Mouse (Mus musculus): ENCODE measurements around the gene Gm428. TPM values are rescaled to one million over a fixed set of nuclear protein-coding genes. Genes with fewer than 3 reads are reported as not detected.
"Not testable (repeated sequence)": the region's sequence is repeated elsewhere in the genome, so short reads cannot be mapped to it uniquely, and the experiment has no call there.

Gm428 gene
- polyA plus RNA-seq (2012; ENCODE audit: insufficient read depth, insufficient read length, missing spikeins) = not detected in 2 replicates

DNA sequence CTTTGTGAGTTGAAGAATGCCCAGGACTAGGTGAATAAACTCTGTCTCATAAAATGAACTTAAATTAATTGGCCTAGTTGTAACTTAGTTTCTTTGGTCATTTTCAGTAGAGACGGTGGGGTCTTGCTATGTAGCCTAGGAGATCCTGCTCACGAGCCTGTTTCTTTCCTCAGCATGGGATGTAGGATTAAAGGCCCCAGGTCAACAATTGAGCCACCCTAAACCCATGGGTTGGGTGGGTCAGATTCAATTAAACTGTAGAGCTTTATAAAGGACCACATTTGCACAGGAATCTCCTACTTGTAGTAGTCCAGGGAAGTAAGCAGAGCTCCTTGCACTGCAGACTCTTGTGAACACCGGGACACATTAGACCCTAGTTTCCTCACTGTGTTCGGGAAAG, at the start of gene Gm428:
Gene Gm428 (plus strand): TSS at position 301 of the 400 bp plus-strand sequence.
- H3K4me3 ChIP-seq (ENCODE audit: insufficient read depth, low read length); H3K4me1 ChIP-seq (ENCODE audit: control insufficient read depth, insufficient read depth, low read length); H3K27ac ChIP-seq (ENCODE audit: insufficient read depth, low read depth, low read length): not testable (repeated sequence)

DNA sequence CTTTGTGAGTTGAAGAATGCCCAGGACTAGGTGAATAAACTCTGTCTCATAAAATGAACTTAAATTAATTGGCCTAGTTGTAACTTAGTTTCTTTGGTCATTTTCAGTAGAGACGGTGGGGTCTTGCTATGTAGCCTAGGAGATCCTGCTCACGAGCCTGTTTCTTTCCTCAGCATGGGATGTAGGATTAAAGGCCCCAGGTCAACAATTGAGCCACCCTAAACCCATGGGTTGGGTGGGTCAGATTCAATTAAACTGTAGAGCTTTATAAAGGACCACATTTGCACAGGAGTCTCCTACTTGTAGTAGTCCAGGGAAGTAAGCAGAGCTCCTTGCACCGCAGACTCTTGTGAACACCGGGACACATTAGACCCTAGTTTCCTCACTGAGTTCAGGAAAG, 45.5 kb upstream of the Gm428 start, which contains the start of gene Gm11236:
Gene Gm11236 (plus strand): TSS at position 301 of the 400 bp plus-strand sequence.
- H3K27ac ChIP-seq (ENCODE audit: insufficient read depth, low read depth, low read length); H3K4me3 ChIP-seq (ENCODE audit: insufficient read depth, low read length); H3K4me1 ChIP-seq (ENCODE audit: control insufficient read depth, insufficient read depth, low read length): not testable (repeated sequence)

DNA sequence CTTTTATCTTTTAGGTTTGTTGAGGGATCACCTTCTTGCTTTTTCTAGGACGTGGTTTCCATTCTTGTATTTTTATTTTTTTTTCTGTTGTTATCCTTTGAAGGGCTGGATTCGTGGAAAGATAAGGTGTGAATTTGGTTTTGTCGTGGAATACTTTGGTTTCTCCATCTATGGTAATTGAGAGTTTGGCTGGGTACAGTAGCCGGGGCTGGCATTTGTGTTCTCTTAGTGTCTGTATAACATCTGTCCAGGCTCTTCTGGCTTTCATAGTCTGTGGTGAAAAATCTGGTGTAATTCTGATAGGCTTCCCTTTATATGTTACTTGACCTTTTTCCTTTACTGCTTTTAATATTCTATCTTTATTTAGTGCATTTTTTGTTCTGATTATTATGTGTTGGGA, 21.5 kb upstream of the Gm428 start:
- H3K27ac ChIP-seq (ENCODE audit: insufficient read depth, low read depth, low read length); H3K4me1 ChIP-seq (ENCODE audit: control insufficient read depth, insufficient read depth, low read length); H3K4me3 ChIP-seq (ENCODE audit: insufficient read depth, low read length): not testable (repeated sequence)

- H3K4me3 ChIP-seq (ENCODE audit: insufficient read depth, low read length); H3K4me1 ChIP-seq (ENCODE audit: control insufficient read depth, insufficient read depth, low read length); H3K27ac ChIP-seq (ENCODE audit: insufficient read depth, low read depth, low read length): not testable (repeated sequence)
These were observed 15.3 kb upstream of the Gm428 start, which contains the start of gene Gm11239 for GRCm38 (mm10) chr4:73668054-73668453. Gene Gm11239 (plus strand): TSS chr4:73668354.

- no peak for TF ChIP-seq POLR2A (IDR thresholded peaks at IDR 0.05; ENCODE audit: borderline replicate concordance, low read depth, low read length)
- TF ChIP-seq CTCF (IDR thresholded peaks at IDR 0.05; ENCODE audit: low read depth, low read length) = no peak
- Histone ChIP-seq H3K27ac (ENCODE audit: insufficient read depth, low read depth, low read length) (no peak overlapping the region), H3K4me3 (ENCODE audit: insufficient read depth, low read length) (no peak overlapping the region), H3K4me1 (ENCODE audit: control insufficient read depth, insufficient read depth, low read length) (no peaks in the 10 kb centered on the region)
These were observed 35.4 kb downstream of the Gm428 start for GRCm38 (mm10) chr4:73718761-73719160.

- no peak overlapping the region for H3K27ac ChIP-seq (ENCODE audit: insufficient read depth, low read depth, low read length)
- TF ChIP-seq CTCF (IDR thresholded peaks at IDR 0.05; ENCODE audit: low read depth, low read length) = no peak
- H3K4me3 ChIP-seq (ENCODE audit: insufficient read depth, low read length) = no peak overlapping the region
- no peaks in the 10 kb centered on the region for H3K4me1 ChIP-seq (ENCODE audit: control insufficient read depth, insufficient read depth, low read length)
These were observed 36.5 kb downstream of the Gm428 start for GRCm38 (mm10) chr4:73719819-73720218.

Other genes starting within 250 kb of the Gm428 start
- gene Gm11238, start 75.6 kb upstream of the Gm428 start, polyA plus RNA-seq (2012; ENCODE audit: insufficient read depth, insufficient read length, missing spikeins) = not detected in 2 replicates
- not detected in 2 replicates for gene Gm11237, start 60.5 kb upstream of the Gm428 start, polyA plus RNA-seq (2012; ENCODE audit: insufficient read depth, insufficient read length, missing spikeins)
- gene Gm11236, start 45.4 kb upstream of the Gm428 start, polyA plus RNA-seq (2012; ENCODE audit: insufficient read depth, insufficient read length, missing spikeins) = not detected in 2 replicates
- not detected in 2 replicates for gene Gm11239, start 15.2 kb upstream of the Gm428 start, polyA plus RNA-seq (2012; ENCODE audit: insufficient read depth, insufficient read length, missing spikeins)
- gene Rasef, start 107.5 kb downstream of the Gm428 start, polyA plus RNA-seq (2012; ENCODE audit: insufficient read depth, insufficient read length, missing spikeins) = not detected in 2 replicates
- not detected in 2 replicates for gene Gm11758, start 192.8 kb downstream of the Gm428 start, polyA plus RNA-seq (2012; ENCODE audit: insufficient read depth, insufficient read length, missing spikeins)
- gene Gm11757, start 207.6 kb downstream of the Gm428 start, polyA plus RNA-seq (2012; ENCODE audit: insufficient read depth, insufficient read length, missing spikeins) = not detected in 2 replicates
- not detected in 2 replicates for gene Gm13871, start 222.4 kb downstream of the Gm428 start, polyA plus RNA-seq (2012; ENCODE audit: insufficient read depth, insufficient read length, missing spikeins)
- not detected in 2 replicates for gene Gm11756, start 237.2 kb downstream of the Gm428 start, polyA plus RNA-seq (2012; ENCODE audit: insufficient read depth, insufficient read length, missing spikeins)

Data from bone marrow macrophage, adult 2 months (primary cell).